Mouse (Mus musculus) hindlimb bud, embryonic 11.5 days (tissue): ENCODE results near the gene Tle3.

Experiments
- DNase-seq: peaks from one replicate; pipeline ENCODE4 v3.0.0-alpha.2; 2012; ENCODE audit warnings: low read depth, low spot score; ENCODE audit errors: extremely low spot score

Tle3 gene

GRCm38 (mm10) chr9:61393161-61393560, 21.0 kb downstream of the Tle3 start:
- DNase-seq, result no peak

- DNase-seq, result no peak
Observed at GRCm38 (mm10) chr9:61393847-61394246, 21.7 kb downstream of the Tle3 start.

- DNase-seq, result no peak
Observed at GRCm38 (mm10) chr9:61395071-61395470, 22.9 kb downstream of the Tle3 start.

GRCm38 (mm10) chr9:61396474-61396873, 24.3 kb downstream of the Tle3 start:
- DNase-seq, result no peak

- DNase-seq, result no peak
Observed at GRCm38 (mm10) chr9:61397130-61397529, 25.0 kb downstream of the Tle3 start.

- no peak for DNase-seq
Observed at GRCm38 (mm10) chr9:61398160-61398559, 26.0 kb downstream of the Tle3 start.

GRCm38 (mm10) chr9:61400132-61400531, 28.0 kb downstream of the Tle3 start:
- no peak for DNase-seq

- no peak for DNase-seq
Observed at GRCm38 (mm10) chr9:61401664-61402063, 29.5 kb downstream of the Tle3 start.

- DNase-seq, result no peak
Observed at GRCm38 (mm10) chr9:61402268-61402667, 30.1 kb downstream of the Tle3 start.

- DNase-seq, result no peak
Observed at GRCm38 (mm10) chr9:61402716-61403115, 30.6 kb downstream of the Tle3 start.

- no peak for DNase-seq
Observed at GRCm38 (mm10) chr9:61403866-61404614, 31.9 kb downstream of the Tle3 start.

GRCm38 (mm10) chr9:61404615-61404980, 32.4 kb downstream of the Tle3 start:
- no peak for DNase-seq

GRCm38 (mm10) chr9:61404998-61405621, 32.9 kb downstream of the Tle3 start:
- no peak for DNase-seq

GRCm38 (mm10) chr9:61406343-61406742, 34.2 kb downstream of the Tle3 start:
- DNase-seq, result no peak

GRCm38 (mm10) chr9:61409046-61409445, 36.9 kb downstream of the Tle3 start:
- DNase-seq, result no peak

GRCm38 (mm10) chr9:61413665-61414456, 41.7 kb downstream of the Tle3 start:
- no peak for DNase-seq

- DNase-seq, result no peak
Observed at GRCm38 (mm10) chr9:61416571-61416970, 44.4 kb downstream of the Tle3 start.

GRCm38 (mm10) chr9:61421626-61422025, 49.5 kb downstream of the Tle3 start:
- DNase-seq, result no peak

- DNase-seq, result no peak
Observed at GRCm38 (mm10) chr9:61424245-61424644, 52.1 kb downstream of the Tle3 start.

GRCm38 (mm10) chr9:61426493-61426892, 54.3 kb downstream of the Tle3 start:
- DNase-seq, result no peak

GRCm38 (mm10) chr9:61427051-61427450, 54.9 kb downstream of the Tle3 start:
- no peak for DNase-seq

- no peak for DNase-seq
Observed at GRCm38 (mm10) chr9:61427901-61428300, 55.7 kb downstream of the Tle3 start.
